Comparison of ENCODE assay signal across 7 mouse cellular contexts in the genomic region with DNA sequence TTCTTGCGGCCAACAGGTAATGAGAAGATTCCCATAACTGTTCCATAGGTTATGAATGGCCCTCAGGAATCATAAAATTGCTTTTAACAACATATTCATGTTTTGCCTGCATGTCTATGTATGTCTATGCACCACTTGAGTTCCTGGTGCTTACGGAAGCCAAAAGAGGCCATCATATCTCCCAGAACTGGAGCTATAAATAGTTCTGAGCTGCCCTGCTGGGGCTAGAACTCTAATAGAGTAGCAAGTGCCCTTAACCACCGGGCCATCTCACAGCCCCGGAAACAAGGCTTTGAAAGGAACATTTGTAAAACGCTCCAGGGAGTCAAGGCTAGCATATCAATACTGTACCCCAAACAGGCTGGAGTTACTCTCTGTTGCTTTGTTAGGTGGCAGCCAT. TPM values are rescaled to one million over a fixed set of nuclear protein-coding genes. Genes with fewer than 3 reads are reported as not detected.
DNase-seq lines count a peak whose midpoint lies in the region; ATAC-seq lines count a peak whose summit lies in the region.

No protein-coding gene starts in this region.

- no peaks in the 10 kb centered on the region for H3K9me3 ChIP-seq in midbrain, embryonic 12.5 days
- H3K9me3 ChIP-seq in midbrain, embryonic 10.5 days (replicated peaks) = no peaks in the 10 kb centered on the region
- H3K9me3 ChIP-seq in forebrain, embryonic 12.5 days = no peaks in the 10 kb centered on the region
- no peaks in the 10 kb centered on the region for H3K9me3 ChIP-seq in limb, embryonic 10.5 days (replicated peaks)
- no peaks in the 10 kb centered on the region for H3K9me3 ChIP-seq in stomach, embryonic 15.5 days

- no peak overlapping the region for H3K9ac ChIP-seq in midbrain, embryonic 12.5 days (replicated peaks)
- no peak overlapping the region for H3K9ac ChIP-seq in forebrain, embryonic 12.5 days
- H3K9ac ChIP-seq in stomach, embryonic 15.5 days = no peak overlapping the region

- no peak for ATAC-seq in midbrain, embryonic 12.5 days (ENCODE audit: low FRiP score, low read depth)
- no peak for ATAC-seq in forebrain, embryonic 12.5 days (ENCODE audit: low FRiP score)
- ATAC-seq in stomach, embryonic 15.5 days (ENCODE audit: insufficient read depth, low FRiP score, low read depth) = no peak

- peaks cover 19% of the 10 kb centered on the region for H3K27me3 ChIP-seq in midbrain, embryonic 12.5 days
- H3K27me3 ChIP-seq in midbrain, embryonic 10.5 days (ENCODE audit: low read depth, poor library complexity, severe bottlenecking) = peaks cover 28% of the 10 kb centered on the region
- peaks cover 11% of the 10 kb centered on the region; the same call in 1 of the 2 replicates for H3K27me3 ChIP-seq in forebrain, embryonic 12.5 days
- 0 out of 2 replicates have a peak, but pooled peaks cover 3% of the 10 kb centered on the region for H3K27me3 ChIP-seq in limb, embryonic 10.5 days (ENCODE audit: low read depth, poor library complexity, severe bottlenecking)
- no peaks in the 10 kb centered on the region for H3K27me3 ChIP-seq in stomach, embryonic 15.5 days (replicated peaks)

- peak overlapping the region; percentile 17; the same call in 1 of the 2 replicates for H3K4me2 ChIP-seq in midbrain, embryonic 12.5 days (replicated peaks)
- 0 out of 2 replicates have a peak overlapping the region, but pooled peaks have one; percentile 3 for H3K4me2 ChIP-seq in forebrain, embryonic 12.5 days
- peak overlapping the region; percentile 38 for H3K4me2 ChIP-seq in stomach, embryonic 15.5 days

- no peak overlapping the region for H3K4me3 ChIP-seq in midbrain, embryonic 12.5 days
- H3K4me3 ChIP-seq in midbrain, embryonic 10.5 days = no peak overlapping the region
- no peak overlapping the region for H3K4me3 ChIP-seq in forebrain, embryonic 12.5 days (replicated peaks)
- H3K4me3 ChIP-seq in limb, embryonic 10.5 days = peak overlapping the region; percentile 19; the same call in 1 of the 2 replicates
- H3K4me3 ChIP-seq in stomach, embryonic 15.5 days (replicated peaks) = peak overlapping the region; percentile 24; the same call in 1 of the 2 replicates

- WGBS in midbrain, embryonic 12.5 days = 59% methylated on average over 5 of the region's 5 CpGs
- 63% methylated on average over 5 of the region's 5 CpGs for WGBS in midbrain, embryonic 10.5 days
- WGBS in forebrain, embryonic 12.5 days = 53% methylated on average over 5 of the region's 5 CpGs
- 58% methylated on average over 5 of the region's 5 CpGs for WGBS in limb, embryonic 10.5 days
- 37% methylated on average over 5 of the region's 5 CpGs for WGBS in stomach, embryonic 15.5 days

- peaks cover 28% of the 10 kb centered on the region for H3K4me1 ChIP-seq in midbrain, embryonic 12.5 days
- H3K4me1 ChIP-seq in midbrain, embryonic 10.5 days = peaks cover 54% of the 10 kb centered on the region
- peaks cover 29% of the 10 kb centered on the region for H3K4me1 ChIP-seq in forebrain, embryonic 12.5 days
- peaks cover 57% of the 10 kb centered on the region for H3K4me1 ChIP-seq in limb, embryonic 10.5 days
- H3K4me1 ChIP-seq in stomach, embryonic 15.5 days = peaks cover 34% of the 10 kb centered on the region

- H3K36me3 ChIP-seq in midbrain, embryonic 12.5 days = no peaks in the 10 kb centered on the region
- no peaks in the 10 kb centered on the region for H3K36me3 ChIP-seq in midbrain, embryonic 10.5 days
- H3K36me3 ChIP-seq in forebrain, embryonic 12.5 days (replicated peaks) = no peaks in the 10 kb centered on the region
- H3K36me3 ChIP-seq in limb, embryonic 10.5 days = peaks cover 7% of the 10 kb centered on the region
- H3K36me3 ChIP-seq in stomach, embryonic 15.5 days = no peaks in the 10 kb centered on the region; the same call in 1 of the 2 replicates

- DNase-seq in midbrain, embryonic 10.5 days (ENCODE audit: low spot score) = no peak
- DNase-seq in limb, embryonic 10.5 days (ENCODE audit: low spot score) = no peak
- no peak for DNase-seq in frontal cortex, adult 2 months (ENCODE audit: extremely low spot score in 1 of 2, low spot score in 1 of 2)
- no peak for DNase-seq in layer of hippocampus, adult 11-12 months (ENCODE audit: low spot score)

- H3K27ac ChIP-seq in midbrain, embryonic 12.5 days (replicated peaks) = no peak overlapping the region
- H3K27ac ChIP-seq in midbrain, embryonic 10.5 days (replicated peaks) = no peak overlapping the region
- H3K27ac ChIP-seq in forebrain, embryonic 12.5 days = no peak overlapping the region
- no peak overlapping the region for H3K27ac ChIP-seq in limb, embryonic 10.5 days
- peak overlapping the region; percentile 12; the same call in 1 of the 2 replicates for H3K27ac ChIP-seq in stomach, embryonic 15.5 days

RNA-seq across cellular contexts. Expression of gene Ifngr2, which starts 1.7 kb away (rescaled TPM):
- 41.0 and 43.4 TPM in 2 replicates for polyA plus RNA-seq in midbrain, embryonic 12.5 days (2016; fragmentation: Nextera tagmentation; extraction: Ambion mirVana)
- 23.8 and 34.5 TPM in 2 replicates for polyA plus RNA-seq in midbrain, embryonic 10.5 days (2016; fragmentation: Nextera tagmentation; extraction: Ambion mirVana)
- polyA plus RNA-seq in forebrain, embryonic 12.5 days (2016; fragmentation: Nextera tagmentation; extraction: Ambion mirVana) = 27.9 and 31.9 TPM in 2 replicates
- polyA plus RNA-seq in limb, embryonic 10.5 days (2016; fragmentation: Nextera tagmentation; extraction: Ambion mirVana) = 24.1 and 32.9 TPM in 2 replicates
- polyA plus RNA-seq in stomach, embryonic 15.5 days (2015; fragmentation: Nextera tagmentation; extraction: Ambion mirVana) = 49.3 and 55.6 TPM in 2 replicates
- polyA plus RNA-seq in frontal cortex, adult 2 months (2012; rRNA removed) = 18.0 and 27.4 TPM in 2 replicates

RNA-seq across cellular contexts. Expression of gene Tmem50b, which starts 49.0 kb away (rescaled TPM):
- polyA plus RNA-seq in midbrain, embryonic 12.5 days (2016; fragmentation: Nextera tagmentation; extraction: Ambion mirVana) = 42.6 and 43.6 TPM in 2 replicates
- 41.4 and 43.3 TPM in 2 replicates for polyA plus RNA-seq in midbrain, embryonic 10.5 days (2016; fragmentation: Nextera tagmentation; extraction: Ambion mirVana)
- 38.7 and 41.2 TPM in 2 replicates for polyA plus RNA-seq in forebrain, embryonic 12.5 days (2016; fragmentation: Nextera tagmentation; extraction: Ambion mirVana)
- polyA plus RNA-seq in limb, embryonic 10.5 days (2016; fragmentation: Nextera tagmentation; extraction: Ambion mirVana) = 19.8 and 25.7 TPM in 2 replicates
- polyA plus RNA-seq in stomach, embryonic 15.5 days (2015; fragmentation: Nextera tagmentation; extraction: Ambion mirVana) = 40.6 and 46.7 TPM in 2 replicates
- polyA plus RNA-seq in frontal cortex, adult 2 months (2012; rRNA removed) = 92.5 and 96.4 TPM in 2 replicates

Comparison
In these comparisons a context has a peak if more than half of its experiments do, and no peak if none do; other contexts are left out.
1. H3K4me3 ChIP-seq: peak in limb, embryonic 10.5 days (single experiment) and stomach, embryonic 15.5 days (single experiment); none in midbrain, embryonic 12.5 days (single experiment), midbrain, embryonic 10.5 days (single experiment) and forebrain, embryonic 12.5 days (single experiment).
2. Peak in every context shown above with its lines, with median percentiles within 50 percentile points of each other: H3K4me2 ChIP-seq.